Mouse (Mus musculus): ENCODE measurements around the gene Slamf7.

DNA sequence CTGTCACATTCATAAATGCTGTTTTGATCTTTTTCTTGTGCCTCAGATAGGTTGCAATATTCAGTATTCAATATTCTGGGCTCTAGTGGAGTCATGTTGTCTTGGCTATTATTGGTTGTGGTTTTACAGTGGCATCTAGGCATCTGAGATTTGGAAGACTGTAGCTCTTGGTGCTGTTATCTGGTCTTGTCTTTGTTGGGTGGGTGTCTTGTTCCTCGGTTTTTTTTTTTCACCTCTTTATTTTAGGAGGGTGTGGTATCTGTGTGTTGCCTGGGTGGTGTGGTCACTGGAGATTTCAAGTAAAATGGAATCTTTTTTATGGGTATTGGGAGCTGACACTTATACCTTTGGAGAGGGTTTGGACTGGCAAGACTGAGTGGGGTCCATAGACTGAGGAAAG is 41.1 kb upstream of the Slamf7 start:
- TF ChIP-seq POLR2A (IDR thresholded peaks at IDR 0.05; ENCODE audit: extremely low read depth, insufficient read depth, low read length) (no peak), CTCF (IDR thresholded peaks at IDR 0.05; ENCODE audit: low read depth, low read length) (no peak)

All from liver, adult 2 months (tissue).